Mouse (Mus musculus): ENCODE data around the gene Mthfd1l. TPM values are rescaled to one million over a fixed set of nuclear protein-coding genes. Genes with fewer than 3 reads are reported as not detected.
A peak's percentile ranks its signal among the peaks of the same experiment; 100 is the strongest.

Mthfd1l gene
- total and polyA plus RNA-seq, 2 experiments from 2014 or later, result 7.4 to 10.7 TPM

- Histone ChIP-seq H3K27me3 (ENCODE audit: insufficient read depth, low read length) (no peaks in the 10 kb centered on the region), H3K9me3 (ENCODE audit: low read length) (no peaks in the 10 kb centered on the region), H3K9ac (replicated peaks; ENCODE audit: low read length) (no peak overlapping the region), H3K27ac (no peak overlapping the region), H3K4me2 (ENCODE audit: low read depth, low read length) (no peak overlapping the region), H3K4me3 (ENCODE audit: low read length) (no peak overlapping the region), H3K4me1 (ENCODE audit: insufficient read depth, low read length) (no peaks in the 10 kb centered on the region), H3K36me3 (ENCODE audit: insufficient read depth, low read length) (no peaks in the 10 kb centered on the region)
- ATAC-seq (no peak), DNase-seq (ENCODE audit: low spot score) (no peak)
- TF ChIP-seq CTCF (IDR thresholded peaks at IDR 0.05; ENCODE audit: low read depth), result no peak
- 96% methylated on average over 4 of the region's 4 CpGs for WGBS
These were observed 77.3 kb downstream of the Mthfd1l start for GRCm38 (mm10) chr10:4050236-4050635.

GRCm38 (mm10) chr10:4052711-4053110, 79.8 kb downstream of the Mthfd1l start:
- H3K27ac ChIP-seq, result no peak overlapping the region
- TF ChIP-seq CTCF (IDR thresholded peaks at IDR 0.05; ENCODE audit: low read depth), result no peak
- no peaks in the 10 kb centered on the region for H3K36me3 ChIP-seq (ENCODE audit: insufficient read depth, low read length)
- H3K9me3 ChIP-seq (ENCODE audit: low read length), result no peaks in the 10 kb centered on the region
- DNase-seq (ENCODE audit: low spot score) (no peak), ATAC-seq (no peak)
- 86% methylated on average over 4 of the region's 4 CpGs for WGBS
- no peak overlapping the region for H3K9ac ChIP-seq (replicated peaks; ENCODE audit: low read length)
- H3K4me3 ChIP-seq (ENCODE audit: low read length), result no peak overlapping the region
- no peak overlapping the region for H3K4me2 ChIP-seq (ENCODE audit: low read depth, low read length)
- H3K27me3 ChIP-seq (ENCODE audit: insufficient read depth, low read length), result no peaks in the 10 kb centered on the region
- H3K4me1 ChIP-seq (ENCODE audit: insufficient read depth, low read length), result no peaks in the 10 kb centered on the region

- Histone ChIP-seq H3K27me3 (ENCODE audit: insufficient read depth, low read length) (no peaks in the 10 kb centered on the region), H3K27ac (peak overlapping the region; percentile 4; the same call in 1 of the 2 replicates), H3K4me2 (ENCODE audit: low read depth, low read length) (no peak overlapping the region), H3K4me1 (ENCODE audit: insufficient read depth, low read length) (no peaks in the 10 kb centered on the region), H3K9ac (replicated peaks; ENCODE audit: low read length) (no peak overlapping the region), H3K9me3 (ENCODE audit: low read length) (no peaks in the 10 kb centered on the region), H3K4me3 (ENCODE audit: low read length) (no peak overlapping the region), H3K36me3 (ENCODE audit: insufficient read depth, low read length) (no peaks in the 10 kb centered on the region)
- TF ChIP-seq CTCF (IDR thresholded peaks at IDR 0.05; ENCODE audit: low read depth), result no peak
- peak; percentile 69 for DNase-seq (ENCODE audit: low spot score)
- 58% methylated on average over 19 of the region's 19 CpGs for WGBS
- ATAC-seq, result peak; percentile 80
These were observed 80.6 kb downstream of the Mthfd1l start for GRCm38 (mm10) chr10:4053278-4054061.

GRCm38 (mm10) chr10:4054589-4054988, 81.7 kb downstream of the Mthfd1l start:
- no peak overlapping the region for H3K9ac ChIP-seq (replicated peaks; ENCODE audit: low read length)

GRCm38 (mm10) chr10:4057397-4057796, 84.5 kb downstream of the Mthfd1l start:
- no peak overlapping the region for H3K9ac ChIP-seq (replicated peaks; ENCODE audit: low read length)
- DNase-seq (ENCODE audit: low spot score) (no peak), ATAC-seq (no peak)

More at GRCm38 (mm10) chr10:4054589-4054988, 81.7 kb downstream of the Mthfd1l start:
- Histone ChIP-seq H3K27ac (no peak overlapping the region), H3K36me3 (ENCODE audit: insufficient read depth, low read length) (no peaks in the 10 kb centered on the region), H3K4me3 (ENCODE audit: low read length) (no peak overlapping the region), H3K4me1 (ENCODE audit: insufficient read depth, low read length) (no peaks in the 10 kb centered on the region), H3K27me3 (ENCODE audit: insufficient read depth, low read length) (no peaks in the 10 kb centered on the region), H3K9me3 (ENCODE audit: low read length) (no peaks in the 10 kb centered on the region), H3K4me2 (ENCODE audit: low read depth, low read length) (no peak overlapping the region)
- no peak for DNase-seq (ENCODE audit: low spot score)
- no peak for TF ChIP-seq CTCF (IDR thresholded peaks at IDR 0.05; ENCODE audit: low read depth)
- WGBS, result 85% methylated on average over 1 of the region's 1 CpGs
- no peak for ATAC-seq

GRCm38 (mm10) chr10:4057832-4058231, 84.9 kb downstream of the Mthfd1l start:
- Histone ChIP-seq H3K27me3 (ENCODE audit: insufficient read depth, low read length) (no peaks in the 10 kb centered on the region), H3K9ac (replicated peaks; ENCODE audit: low read length) (no peak overlapping the region), H3K9me3 (ENCODE audit: low read length) (no peaks in the 10 kb centered on the region), H3K36me3 (ENCODE audit: insufficient read depth, low read length) (no peaks in the 10 kb centered on the region), H3K27ac (no peak overlapping the region), H3K4me2 (ENCODE audit: low read depth, low read length) (no peak overlapping the region), H3K4me1 (ENCODE audit: insufficient read depth, low read length) (no peaks in the 10 kb centered on the region), H3K4me3 (ENCODE audit: low read length) (no peak overlapping the region)
- ATAC-seq (no peak), DNase-seq (ENCODE audit: low spot score) (no peak)
- TF ChIP-seq CTCF (IDR thresholded peaks at IDR 0.05; ENCODE audit: low read depth), result no peak
- WGBS, result 63% methylated on average over 5 of the region's 5 CpGs

More at GRCm38 (mm10) chr10:4057397-4057796, 84.5 kb downstream of the Mthfd1l start:
- Histone ChIP-seq H3K9me3 (ENCODE audit: low read length) (no peaks in the 10 kb centered on the region), H3K27ac (no peak overlapping the region), H3K27me3 (ENCODE audit: insufficient read depth, low read length) (no peaks in the 10 kb centered on the region), H3K4me2 (ENCODE audit: low read depth, low read length) (no peak overlapping the region), H3K4me1 (ENCODE audit: insufficient read depth, low read length) (no peaks in the 10 kb centered on the region), H3K4me3 (ENCODE audit: low read length) (no peak overlapping the region), H3K36me3 (ENCODE audit: insufficient read depth, low read length) (no peaks in the 10 kb centered on the region)
- TF ChIP-seq CTCF (IDR thresholded peaks at IDR 0.05; ENCODE audit: low read depth), result no peak
- 89% methylated on average over 3 of the region's 3 CpGs for WGBS
